Mouse (Mus musculus) midbrain, embryonic 15.5 days (tissue): Measurements from ENCODE around the gene Ccdc120. TPM values are rescaled to one million over a fixed set of nuclear protein-coding genes. Genes with fewer than 3 reads are reported as not detected.
"Not testable (repeated sequence)": the region's sequence is repeated elsewhere in the genome, so short reads cannot be mapped to it uniquely, and the experiment has no call there.

Experiments
- ATAC-seq: fragments of 200-750 bp; cut with Nextera tagmentation; replicated peaks from 2 replicates; pipeline ENCODE4 v1.8.0; 2017; ENCODE audit warnings: moderate TSS enrichment
- H3K27ac ChIP-seq: fragments of 300-500 bp; sonication (generic); 2 replicates; pipeline ENCODE4 v1.5.1; 2015; ENCODE audit warnings: mild to moderate bottlenecking, inconsistent platforms
- H3K27me3 ChIP-seq: fragments of 300-500 bp; sonication (generic); replicated peaks from 2 replicates; pipeline ENCODE4 v1.6.1; 2015; ENCODE audit warnings: inconsistent platforms
- H3K36me3 ChIP-seq: fragments of 300-500 bp; sonication (generic); replicated peaks from 2 replicates; pipeline ENCODE4 v1.6.1; 2015; ENCODE audit warnings: inconsistent platforms
- H3K4me1 ChIP-seq: fragments of 300-500 bp; sonication (generic); 2 replicates; pipeline ENCODE4 v1.6.1; 2015; ENCODE audit warnings: inconsistent platforms
- H3K4me2 ChIP-seq: fragments of 300-500 bp; sonication (generic); 2 replicates; pipeline ENCODE4 v1.6.1; 2015; ENCODE audit warnings: inconsistent platforms, mild to moderate bottlenecking, moderate library complexity
- H3K4me3 ChIP-seq: fragments of 300-500 bp; sonication (generic); 2 replicates; pipeline ENCODE4 v1.5.1; 2015; ENCODE audit warnings: mild to moderate bottlenecking, inconsistent platforms
- H3K9ac ChIP-seq: fragments of 300-500 bp; sonication (generic); 2 replicates; pipeline ENCODE4 v1.6.1; 2015; ENCODE audit warnings: mild to moderate bottlenecking, inconsistent platforms
- H3K9me3 ChIP-seq: fragments of 300-500 bp; sonication (generic); 2 replicates; pipeline ENCODE4 v1.6.1; 2016; ENCODE audit warnings: inconsistent platforms
- WGBS: fragments of 180-500 bp; shearing (Covaris S2); methylation state at CpG from one replicate; pipeline ENCODE4 v1.1.7; 2015; ENCODE audit warnings: mixed read lengths; 5-methylcytosine and 5-hydroxymethylcytosine counted together
- polyA plus RNA-seq: library from polyadenylated mRNA; unstranded; fragments of >200 nt; fragmentation: Nextera tagmentation; extraction: Ambion mirVana; gene quantifications from 2 replicates; pipeline ENCODE4 v1.2.1, GENCODE M21; 2015

Gene Ccdc120
- polyA plus RNA-seq, 1 experiment from 2014 or later: 85.2 TPM

GRCm38 (mm10) chrX:7721514-7722281 lies 29.0 kb downstream of the Ccdc120 start, which contains the start of gene Gm45208:
Gene Gm45208 (plus strand): TSS chrX:7722245.
- peak within 1 kb of the TSS; percentile 94 for H3K27ac ChIP-seq
- 23% methylated on average over 22 of the region's 22 CpGs for WGBS
- no peaks in the 10 kb centered on the region for H3K27me3 ChIP-seq
- H3K4me2 ChIP-seq: peak within 1 kb of the TSS; percentile 63
- no peaks in the 10 kb centered on the region for H3K9me3 ChIP-seq
- no peaks in the 10 kb centered on the region for H3K36me3 ChIP-seq
- ATAC-seq: peak; percentile 95
- peak within 1 kb of the TSS; percentile 55 for H3K9ac ChIP-seq
- peak within 1 kb of the TSS; percentile 55 for H3K4me3 ChIP-seq
- peaks cover 9% of the 10 kb centered on the region for H3K4me1 ChIP-seq

GRCm38 (mm10) chrX:7716058-7716457 lies 34.6 kb downstream of the Ccdc120 start:
- not testable (repeated sequence) for H3K4me3 ChIP-seq, H3K9ac ChIP-seq, H3K27ac ChIP-seq, H3K9me3 ChIP-seq, ATAC-seq, H3K36me3 ChIP-seq, H3K4me2 ChIP-seq, H3K27me3 ChIP-seq, H3K4me1 ChIP-seq
- WGBS: 30% methylated on average over 1 of the region's 1 CpGs

DNA sequence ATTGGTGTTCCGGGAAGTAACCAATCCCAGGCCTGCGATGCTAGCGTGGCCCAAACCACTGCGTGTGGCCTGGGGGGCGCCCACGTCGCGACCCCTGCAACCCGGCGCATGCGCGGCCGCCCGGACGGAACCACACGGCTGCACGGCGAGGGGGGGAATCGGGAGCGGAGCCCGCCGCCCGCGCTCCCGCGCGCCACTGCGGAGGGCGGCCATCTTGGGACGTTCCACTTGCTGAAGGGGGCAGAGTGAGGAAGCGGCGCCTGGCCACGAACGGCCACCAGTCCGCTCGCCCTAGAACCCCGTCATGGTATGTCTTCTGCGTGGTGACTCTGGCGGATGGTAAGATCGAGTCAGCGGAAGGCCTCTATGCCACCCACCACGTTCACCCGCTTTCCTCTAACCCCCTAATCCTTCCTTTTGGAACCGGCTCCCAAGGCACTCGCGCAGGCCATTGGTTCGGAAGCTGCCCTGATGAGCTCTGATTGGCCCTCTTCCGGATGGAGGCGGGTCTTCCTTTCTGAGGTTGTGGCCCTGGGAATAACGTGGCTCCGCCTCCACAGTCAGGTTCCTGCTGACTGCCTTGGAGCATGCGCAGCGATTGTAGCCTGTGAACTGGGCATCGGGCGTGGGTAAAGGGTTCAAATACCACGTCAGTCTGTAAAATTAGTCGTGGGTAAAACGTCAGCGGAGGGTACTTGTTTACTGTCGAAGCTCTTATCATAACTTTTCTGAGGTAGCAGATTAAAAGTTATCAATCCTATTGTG lies 36.4 kb downstream of the Ccdc120 start, which contains the start of gene Wdr45:
TSS of gene Wdr45 (plus strand) at position 199 of the 765 bp plus-strand sequence.
- peak within 1 kb of the TSS; percentile 33 for H3K4me3 ChIP-seq
- peak within 1 kb of the TSS; percentile 55; the same call in 1 of the 2 replicates for H3K27ac ChIP-seq
- not testable (repeated sequence) for H3K27me3 ChIP-seq, H3K36me3 ChIP-seq, H3K4me1 ChIP-seq, H3K9me3 ChIP-seq
- peak; percentile 98 for ATAC-seq
- 19% methylated on average over 44 of the region's 60 CpGs for WGBS
- peak within 1 kb of the TSS; percentile 49 for H3K4me2 ChIP-seq
- peak within 1 kb of the TSS; percentile 31; the same call in 1 of the 2 replicates for H3K9ac ChIP-seq

- not testable (repeated sequence) for ATAC-seq, H3K27me3 ChIP-seq, H3K36me3 ChIP-seq, H3K9me3 ChIP-seq, H3K4me1 ChIP-seq
- Histone ChIP-seq H3K27ac (peak overlapping the region; percentile 55; the same call in 1 of the 2 replicates), H3K4me2 (peak overlapping the region; percentile 49), H3K4me3 (peak overlapping the region; percentile 33), H3K9ac (peak overlapping the region; percentile 31; the same call in 1 of the 2 replicates)
- WGBS: 43% methylated on average over 6 of the region's 12 CpGs
Measured at GRCm38 (mm10) chrX:7713764-7714134, 37.0 kb downstream of the Ccdc120 start.

DNA sequence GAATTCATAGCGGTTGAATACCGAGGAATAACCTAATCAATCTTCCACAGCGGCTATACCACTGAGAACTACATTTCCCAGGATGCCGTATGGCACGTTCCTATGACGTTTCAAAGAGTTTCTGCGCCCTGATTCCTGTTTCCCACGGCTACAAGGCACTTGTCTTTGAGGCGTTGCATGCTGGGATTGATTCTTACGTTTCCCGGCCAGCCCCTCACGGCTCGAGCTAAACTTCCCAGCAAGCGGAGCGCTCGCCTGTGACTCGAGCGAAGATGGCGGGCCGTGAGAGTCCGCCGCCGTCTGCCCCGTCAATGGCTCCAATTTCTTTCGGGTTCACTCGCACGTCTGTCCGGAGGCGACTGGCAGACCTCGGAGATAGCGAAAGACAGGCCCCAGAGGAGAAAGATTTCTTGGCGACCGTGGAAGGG lies 53.7 kb downstream of the Ccdc120 start, which contains the start of gene Gpkow:
TSS of gene Gpkow (plus strand) at position 178 of the 428 bp plus-strand sequence.
- Histone ChIP-seq H3K36me3 (no peaks in the 10 kb centered on the region), H3K27ac (peak within 1 kb of the TSS; percentile 43; the same call in 1 of the 2 replicates), H3K4me1 (peaks cover 3% of the 10 kb centered on the region; the same call in 1 of the 2 replicates), H3K9ac (peak within 1 kb of the TSS; percentile 40), H3K4me2 (peak within 1 kb of the TSS; percentile 49), H3K4me3 (peak within 1 kb of the TSS; percentile 46), H3K27me3 (no peaks in the 10 kb centered on the region), H3K9me3 (no peaks in the 10 kb centered on the region)
- ATAC-seq: peak; percentile 96
- WGBS: 20% methylated on average over 33 of the region's 33 CpGs

- Histone ChIP-seq H3K4me2 (peak overlapping the region; percentile 44), H3K9ac (no peak overlapping the region), H3K27ac (no peak overlapping the region), H3K27me3 (no peaks in the 10 kb centered on the region), H3K36me3 (no peaks in the 10 kb centered on the region), H3K9me3 (no peaks in the 10 kb centered on the region), H3K4me3 (peak overlapping the region; percentile 15; the same call in 1 of the 2 replicates), H3K4me1 (peaks cover 3% of the 10 kb centered on the region; the same call in 1 of the 2 replicates)
- 49% methylated on average over 6 of the region's 6 CpGs for WGBS
- ATAC-seq: peak; percentile 79; the same call in 1 of the 2 replicates
Measured at GRCm38 (mm10) chrX:7696520-7696919, 54.2 kb downstream of the Ccdc120 start.

GRCm38 (mm10) chrX:7692862-7693261 lies 57.8 kb downstream of the Ccdc120 start:
- no peak overlapping the region for H3K27ac ChIP-seq

DNA sequence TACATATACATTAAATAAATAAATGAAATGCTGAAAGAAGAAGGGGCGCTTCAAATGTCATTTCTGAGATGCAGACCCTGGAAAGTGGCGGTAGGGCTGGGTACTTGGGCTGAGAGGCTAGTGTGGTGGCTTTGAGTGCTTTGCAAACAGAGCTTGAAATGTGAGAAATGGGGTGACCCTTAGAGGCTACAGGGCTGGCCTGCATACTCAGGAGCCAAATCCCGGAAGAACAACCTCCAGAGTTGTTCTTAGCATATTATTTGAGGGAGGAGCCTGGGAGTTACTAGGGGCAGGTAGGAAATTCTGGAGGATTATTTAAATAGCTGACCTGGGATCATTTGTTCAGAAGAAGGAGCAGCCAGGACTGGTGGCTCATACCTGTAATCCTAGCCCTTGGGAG lies 60.2 kb downstream of the Ccdc120 start:
- Histone ChIP-seq H3K9me3 (no peaks in the 10 kb centered on the region), H3K4me2 (no peak overlapping the region), H3K4me3 (no peak overlapping the region), H3K27ac (no peak overlapping the region), H3K27me3 (no peaks in the 10 kb centered on the region), H3K9ac (no peak overlapping the region), H3K36me3 (no peaks in the 10 kb centered on the region), H3K4me1 (no peaks in the 10 kb centered on the region)
- WGBS: 80% methylated on average over 3 of the region's 3 CpGs
- no peak for ATAC-seq

More at GRCm38 (mm10) chrX:7692862-7693261, 57.8 kb downstream of the Ccdc120 start:
- Histone ChIP-seq H3K36me3 (no peaks in the 10 kb centered on the region), H3K4me1 (peaks cover 3% of the 10 kb centered on the region; the same call in 1 of the 2 replicates), H3K4me3 (no peak overlapping the region), H3K27me3 (no peaks in the 10 kb centered on the region), H3K4me2 (no peak overlapping the region), H3K9me3 (no peaks in the 10 kb centered on the region), H3K9ac (no peak overlapping the region)
- ATAC-seq: no peak
- 41% methylated on average over 4 of the region's 4 CpGs for WGBS

GRCm38 (mm10) chrX:7688321-7688720 lies 62.4 kb downstream of the Ccdc120 start:
- WGBS: 98% methylated on average over 2 of the region's 2 CpGs
- H3K9ac ChIP-seq: no peak overlapping the region
- no peaks in the 10 kb centered on the region for H3K9me3 ChIP-seq
- no peak overlapping the region for H3K27ac ChIP-seq
- no peaks in the 10 kb centered on the region for H3K4me1 ChIP-seq
- H3K4me3 ChIP-seq: no peak overlapping the region
- no peaks in the 10 kb centered on the region for H3K36me3 ChIP-seq
- ATAC-seq: no peak
- no peak overlapping the region for H3K4me2 ChIP-seq
- no peaks in the 10 kb centered on the region for H3K27me3 ChIP-seq

Other genes starting within 250 kb of the Ccdc120 start
- gene Foxp3, start 177.3 kb downstream of the Ccdc120 start, polyA plus RNA-seq: 0.10 TPM in 1 of 2 replicates, not detected in the other
- 7.5 and 8.1 TPM in 2 replicates for gene Ppp1r3f, start 176.6 kb downstream of the Ccdc120 start, polyA plus RNA-seq
- gene Ccdc22, start 145.4 kb downstream of the Ccdc120 start, polyA plus RNA-seq: 33.0 and 34.4 TPM in 2 replicates
- 0.13 and 0.27 TPM in 2 replicates for gene Cacna1f, start 143.8 kb downstream of the Ccdc120 start, polyA plus RNA-seq
- 176 and 179 TPM in 2 replicates for gene Syp, start 112.4 kb downstream of the Ccdc120 start, polyA plus RNA-seq
- gene Prickle3, start 93.6 kb downstream of the Ccdc120 start, polyA plus RNA-seq: 1.6 and 1.7 TPM in 2 replicates
- 17.5 and 19.7 TPM in 2 replicates for gene Plp2, start 79.5 kb downstream of the Ccdc120 start, polyA plus RNA-seq
- 0.09 TPM in 1 of 2 replicates, not detected in the other for gene Magix, start 69.7 kb downstream of the Ccdc120 start, polyA plus RNA-seq
- gene Gpkow, start 53.8 kb downstream of the Ccdc120 start, polyA plus RNA-seq: 44.9 and 45.8 TPM in 2 replicates
- gene Wdr45, start 36.6 kb downstream of the Ccdc120 start, polyA plus RNA-seq: 35.0 and 35.2 TPM in 2 replicates
- gene Gm45208, start 28.7 kb downstream of the Ccdc120 start, polyA plus RNA-seq: 0.85 and 1.3 TPM in 2 replicates
- gene Praf2, start 22.5 kb downstream of the Ccdc120 start, polyA plus RNA-seq: 132 and 133 TPM in 2 replicates
- 26.3 and 26.6 TPM in 2 replicates for gene Tfe3, start 11.7 kb upstream of the Ccdc120 start, polyA plus RNA-seq
- 72.3 and 78.8 TPM in 2 replicates for gene Gripap1, start 38.9 kb upstream of the Ccdc120 start, polyA plus RNA-seq
- 2.3 and 2.9 TPM in 2 replicates for gene Kcnd1, start 71.4 kb upstream of the Ccdc120 start, polyA plus RNA-seq
- gene Otud5, start 90.5 kb upstream of the Ccdc120 start, polyA plus RNA-seq: 49.1 and 53.2 TPM in 2 replicates
- gene Pim2, start 127.4 kb upstream of the Ccdc120 start, polyA plus RNA-seq: 21.7 and 22.1 TPM in 2 replicates
- 42.2 and 42.9 TPM in 2 replicates for gene Slc35a2, start 133.1 kb upstream of the Ccdc120 start, polyA plus RNA-seq
- 222 and 224 TPM in 2 replicates for gene Pqbp1, start 148.4 kb upstream of the Ccdc120 start, polyA plus RNA-seq
- 173 and 178 TPM in 2 replicates for gene Timm17b, start 148.5 kb upstream of the Ccdc120 start, polyA plus RNA-seq
- not detected in 2 replicates for gene Gm10491, start 156.9 kb upstream of the Ccdc120 start, polyA plus RNA-seq
- 1.2 TPM in 1 of 2 replicates, not detected in the other for gene Gm10490, start 158.6 kb upstream of the Ccdc120 start, polyA plus RNA-seq
- 273 and 288 TPM in 2 replicates for gene Pcsk1n, start 168.9 kb upstream of the Ccdc120 start, polyA plus RNA-seq
- gene Eras, start 177.7 kb upstream of the Ccdc120 start, polyA plus RNA-seq: not detected in 2 replicates
- 76.8 and 79.0 TPM in 2 replicates for gene Hdac6, start 197.0 kb upstream of the Ccdc120 start, polyA plus RNA-seq
- 0.12 and 0.42 TPM in 2 replicates for gene Gata1, start 227.2 kb upstream of the Ccdc120 start, polyA plus RNA-seq